Mouse (Mus musculus) heart, adult 2 months (tissue): Measurements from ENCODE around the gene Chchd10.

ENCODE experiments used
- CTCF ChIP-seq: fragments of 200-600 bp; IDR thresholded peaks from 2 replicates; pipeline ENCODE4 v1.8.1; 2022; ENCODE audit warnings: antibody characterized with exemption, mild to moderate bottlenecking, moderate library complexity
- POLR2A ChIP-seq: fragments of 200-500 bp; IDR thresholded peaks from 2 replicates; pipeline ENCODE4 v1.6.1; 2011; ENCODE audit warnings: mild to moderate bottlenecking, low read depth, low read length, control low read depth; ENCODE audit not compliant: insufficient read depth

- TF ChIP-seq POLR2A: no peak
- no peak for TF ChIP-seq CTCF
These were observed 26.0 kb upstream of the Chchd10 start for GRCm38 (mm10) chr10:75906882-75907281.
